Mouse (Mus musculus) left cerebral cortex, adult 2 months (tissue): Measurements from ENCODE around the gene Srrm4. TPM values are rescaled to one million over a fixed set of nuclear protein-coding genes. Genes with fewer than 3 reads are reported as not detected.
A peak's percentile ranks its signal among the peaks of the same experiment; 100 is the strongest.

Experiments used
- DNase-seq, 2 experiments: peaks; one replicate each; pipeline ENCODE4 v3.0.0; 2021 to 2022; ENCODE audit warnings: low spot score in 2 of 2, mixed read lengths in 1 of 2; ENCODE audit errors: extremely low spot score in 1 of 2
- H3K27ac ChIP-seq: fragments of 200-600 bp; 2 replicates; pipeline ENCODE4 v1.8.1; 2022
- H3K4me3 ChIP-seq: fragments of 200-600 bp; 2 replicates; pipeline ENCODE4 v1.8.1; 2022
- CTCF ChIP-seq: fragments of 200-600 bp; IDR thresholded peaks from 2 replicates; pipeline ENCODE4 v1.8.1; 2022; ENCODE audit warnings: antibody characterized with exemption, mild to moderate bottlenecking, moderate library complexity
- intact Hi-C: fragments of 180-260 bp; cut with DNase I; formaldehyde crosslinking; loops from one replicate; pipeline ENCODE4 v1.15.1; 2025
- total RNA-seq, 2 experiments: library from RNA; stranded (reverse); gene quantifications; 2 replicates each; pipeline ENCODE4 v1.2.3; 2021

The Srrm4 gene
- total RNA-seq, 2 experiments from 2014 or later: 28.8 to 30.7 TPM

DNA sequence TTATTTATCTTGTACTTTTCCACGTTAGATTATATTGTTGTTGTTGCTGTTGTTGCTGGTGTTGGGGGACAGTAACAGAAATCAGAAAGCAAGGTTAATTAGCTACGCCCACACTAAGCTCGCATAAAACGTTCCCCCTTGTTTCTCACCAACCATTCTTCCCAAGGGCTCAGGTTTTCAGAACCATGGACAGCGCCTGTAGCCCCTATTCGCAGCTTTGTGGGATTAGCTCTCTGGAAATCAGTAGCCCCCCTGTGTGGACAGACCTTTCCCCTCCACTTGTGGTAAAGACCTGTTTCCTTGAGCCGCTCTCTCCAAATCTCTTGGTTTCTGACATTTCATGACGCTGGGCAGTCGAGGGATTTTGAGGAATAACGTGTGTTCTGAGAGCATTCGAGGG, 45.9 kb downstream of the Srrm4 start:
- intact Hi-C loops: no loop called here
- TF ChIP-seq CTCF: no peak
- no peak overlapping the region for H3K27ac ChIP-seq

DNA sequence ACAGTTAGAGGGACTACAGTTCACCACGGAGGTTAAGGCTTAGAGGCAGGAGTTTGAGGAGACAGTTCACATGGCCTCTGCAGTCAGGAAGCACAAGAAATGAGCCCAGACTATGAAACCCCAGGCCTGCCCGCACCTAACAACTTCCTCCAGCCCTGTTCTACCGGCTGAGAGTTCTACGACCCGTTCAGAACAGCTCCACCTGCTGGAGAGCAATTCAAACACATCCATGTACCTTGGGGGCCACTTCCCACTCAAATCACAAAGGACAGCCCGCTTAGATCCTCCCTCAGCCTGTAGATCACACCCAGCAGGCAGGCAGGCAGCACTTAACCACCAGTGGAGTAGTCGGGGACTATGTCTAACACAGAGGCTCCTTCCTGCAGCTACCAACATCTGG, 49.3 kb downstream of the Srrm4 start:
- no peak for DNase-seq
- intact Hi-C loops: no loop called here
- no peak overlapping the region for H3K4me3 ChIP-seq
- H3K27ac ChIP-seq: no peak overlapping the region
- peak; percentile 46 for TF ChIP-seq CTCF

More for the DNA sequence above, 45.9 kb downstream of the Srrm4 start:
- no peak for DNase-seq
- H3K4me3 ChIP-seq: no peak overlapping the region

DNA sequence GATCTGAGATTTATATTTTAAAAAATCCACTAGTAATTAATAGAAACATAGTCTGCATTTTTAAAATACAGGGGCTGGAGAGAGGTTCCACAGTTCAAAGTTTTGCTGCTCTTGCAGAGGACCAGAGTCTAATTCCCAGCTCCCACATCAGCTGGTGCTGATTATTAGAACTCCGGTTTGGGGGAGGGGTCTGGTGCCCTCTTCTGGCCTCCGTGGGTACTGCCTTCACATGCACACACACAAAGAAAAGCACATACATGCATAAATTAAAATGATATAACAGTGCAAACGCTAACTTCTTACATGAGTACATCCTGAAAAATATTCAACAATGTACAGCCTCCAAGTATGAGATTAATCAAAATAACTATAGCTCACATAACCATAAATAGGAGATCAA, 50.5 kb downstream of the Srrm4 start:
- DNase-seq: no peak
- TF ChIP-seq CTCF: peak; percentile 46
- no peak overlapping the region for H3K27ac ChIP-seq
- H3K4me3 ChIP-seq: no peak overlapping the region
- intact Hi-C loops: no loop called here

DNA sequence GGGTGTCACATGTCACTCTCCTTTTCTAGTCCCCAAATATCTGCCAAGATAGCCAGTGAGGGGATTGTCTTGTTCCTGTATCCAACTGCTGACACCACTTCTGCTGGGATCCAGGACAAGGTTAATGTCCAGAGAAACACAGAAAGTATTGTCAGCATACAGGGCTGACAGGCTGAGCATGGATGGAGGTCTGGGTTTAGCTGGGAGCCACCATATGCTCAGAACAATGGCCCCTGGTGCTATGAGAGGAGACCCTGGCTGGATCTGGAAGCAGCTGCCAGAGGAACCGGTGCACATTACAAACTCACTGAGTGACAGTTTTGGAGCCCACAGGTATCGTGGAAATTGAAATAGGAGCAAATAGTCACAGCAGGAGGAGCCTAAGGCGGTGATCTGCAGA, 52.3 kb downstream of the Srrm4 start:
- intact Hi-C loops: no loop called here
- no peak for DNase-seq
- Histone ChIP-seq H3K4me3 (no peak overlapping the region), H3K27ac (no peak overlapping the region)
- no peak for TF ChIP-seq CTCF

DNA sequence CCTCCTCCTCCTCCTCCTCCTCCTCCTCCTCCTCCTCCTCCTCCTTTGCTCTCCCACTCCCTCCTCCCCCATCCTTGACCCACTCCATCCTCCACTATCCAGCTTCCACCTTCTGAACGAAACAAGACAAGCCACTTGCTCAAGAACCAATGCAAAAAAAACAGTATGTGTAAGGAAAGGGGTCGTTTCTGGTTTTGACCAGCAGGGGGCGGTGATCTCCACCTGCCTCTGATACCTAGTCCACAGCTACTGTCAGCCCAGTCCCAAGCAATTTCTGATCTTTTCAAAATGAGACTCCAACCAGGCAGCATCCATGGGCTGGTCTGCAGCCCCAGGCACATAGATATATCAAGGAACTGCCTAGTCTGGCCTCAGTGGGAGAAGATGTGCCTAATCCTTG, 53.1 kb downstream of the Srrm4 start:
- Histone ChIP-seq H3K27ac (no peak overlapping the region), H3K4me3 (no peak overlapping the region)
- peak; percentile 45 for TF ChIP-seq CTCF
- intact Hi-C loops: no loop called here
- DNase-seq: no peak

DNA sequence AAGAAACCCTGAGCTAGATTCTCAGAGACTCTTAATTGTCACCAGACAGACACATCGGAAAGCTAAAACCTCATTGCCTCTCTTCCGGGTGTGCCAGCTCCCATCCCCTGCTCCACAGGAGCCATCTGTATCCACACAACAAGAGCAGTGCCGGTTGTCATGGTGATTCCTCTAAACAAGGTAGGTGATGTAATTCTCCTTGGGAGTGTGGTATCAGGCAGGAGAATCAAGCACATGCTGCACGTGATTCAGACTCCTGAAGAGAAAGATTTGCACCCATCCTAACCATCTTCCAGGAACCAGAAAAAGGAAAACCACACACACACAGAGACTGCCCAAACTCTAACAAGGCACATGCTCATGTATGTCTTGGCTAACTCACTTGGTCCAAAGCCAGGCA, 65.3 kb downstream of the Srrm4 start:
- no peak for TF ChIP-seq CTCF
- DNase-seq: peak; percentile 47 to 67
- peak overlapping the region; percentile 89 for H3K27ac ChIP-seq
- intact Hi-C loops: loop anchor here (2.0 kb wide), 1 partner anchor 82 kb away; no protein-coding TSS in a partner anchor
- no peak overlapping the region for H3K4me3 ChIP-seq

DNA sequence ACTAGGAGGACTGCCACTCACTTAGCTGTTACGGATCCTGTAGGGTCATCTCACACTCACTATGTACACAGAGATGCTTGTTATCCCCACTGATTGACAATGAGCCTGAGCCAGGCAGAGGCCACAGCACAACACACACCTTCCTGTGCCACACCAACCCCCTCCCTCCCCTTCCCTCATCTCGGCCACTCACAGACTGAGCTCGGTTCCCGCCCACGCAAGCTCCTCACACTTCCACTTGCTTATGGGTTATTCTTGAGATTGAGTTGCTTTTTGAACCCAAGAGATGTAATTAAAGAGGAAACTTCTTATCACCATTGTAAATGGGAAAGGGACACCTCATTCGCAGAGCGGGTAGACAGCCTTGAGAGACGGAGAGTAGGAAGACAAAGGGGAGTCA, 66.3 kb downstream of the Srrm4 start:
- Histone ChIP-seq H3K27ac (peak overlapping the region; percentile 89), H3K4me3 (no peak overlapping the region)
- DNase-seq: no peak
- TF ChIP-seq CTCF: no peak
- intact Hi-C loops: no loop called here

DNA sequence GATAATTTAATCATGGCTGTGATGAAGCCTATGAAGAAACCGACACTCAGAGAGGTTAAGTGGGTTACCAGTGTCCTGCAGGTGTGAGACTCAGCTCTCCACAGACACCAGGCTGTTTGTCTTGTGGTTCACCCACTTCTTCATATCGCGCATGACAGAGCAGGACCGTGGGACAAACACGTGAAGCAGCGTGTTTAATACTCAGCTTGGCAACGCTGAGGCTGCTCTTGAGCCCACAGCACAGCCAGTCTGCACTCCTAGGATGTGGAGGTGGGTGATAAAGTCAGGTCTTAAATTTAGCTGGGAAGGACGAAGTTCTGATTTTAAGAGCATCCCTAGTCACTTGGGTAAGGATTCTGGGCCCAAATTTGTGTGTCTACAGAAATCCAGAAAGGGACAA, 68.1 kb downstream of the Srrm4 start:
- Histone ChIP-seq H3K27ac (peak overlapping the region; percentile 89), H3K4me3 (no peak overlapping the region)
- DNase-seq: peak; percentile 42 to 57
- no peak for TF ChIP-seq CTCF
- intact Hi-C loops: loop anchor here (2.0 to 5.0 kb wide), 2 partner anchors 33 to 69 kb away; partner anchors contain the start of gene Srrm4

DNA sequence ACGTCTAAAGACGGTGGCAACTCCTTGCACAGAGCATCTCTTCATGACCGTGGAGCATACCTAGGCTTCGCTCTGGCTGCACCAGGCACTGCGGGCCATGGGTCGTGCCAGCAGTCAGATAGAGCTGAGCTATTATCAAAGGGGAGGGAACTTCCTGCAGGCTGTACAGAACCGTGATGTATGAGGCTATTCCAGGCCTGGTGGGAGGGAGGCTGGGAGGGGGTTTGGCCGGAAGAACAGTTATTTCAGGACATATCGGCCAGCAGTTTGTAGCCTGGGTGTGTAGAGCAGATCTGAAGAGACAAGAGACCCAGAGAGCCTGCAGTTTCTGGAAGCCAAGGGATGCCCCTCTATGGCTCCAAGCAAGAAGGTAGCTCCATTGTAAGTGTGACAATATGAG, 68.5 kb downstream of the Srrm4 start:
- H3K27ac ChIP-seq: peak overlapping the region; percentile 89
- peak in 1 of 2 experiments; percentile 35 for DNase-seq
- no peak for TF ChIP-seq CTCF
- intact Hi-C loops: loop anchor here (2.0 to 5.0 kb wide), 2 partner anchors 32 to 69 kb away; partner anchors contain the start of gene Srrm4
- no peak overlapping the region for H3K4me3 ChIP-seq

DNA sequence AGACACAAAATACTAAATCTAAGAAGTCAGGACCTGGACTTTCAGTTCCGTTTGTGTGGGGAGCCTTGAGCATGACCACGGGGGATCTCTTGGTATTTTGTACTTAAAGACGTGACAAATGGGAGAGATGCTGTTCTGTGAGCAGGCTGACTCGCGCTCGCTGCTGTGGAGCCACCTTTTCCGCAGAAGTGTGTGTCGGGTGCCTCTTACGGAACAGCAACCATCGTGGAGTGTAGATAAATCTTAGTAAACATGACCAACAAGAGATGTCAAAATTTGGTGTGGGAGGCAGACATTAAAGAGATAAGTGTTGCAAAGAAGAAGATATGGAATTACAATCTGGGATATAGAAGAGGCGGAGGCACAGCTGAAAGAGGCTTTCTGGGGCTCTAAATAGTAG, 69.3 kb downstream of the Srrm4 start:
- H3K4me3 ChIP-seq: no peak overlapping the region
- intact Hi-C loops: loop anchor here (2.0 to 5.0 kb wide), 2 partner anchors 31 to 70 kb away; partner anchors contain the start of gene Srrm4
- DNase-seq: no peak
- peak overlapping the region; percentile 89 for H3K27ac ChIP-seq
- TF ChIP-seq CTCF: no peak

DNA sequence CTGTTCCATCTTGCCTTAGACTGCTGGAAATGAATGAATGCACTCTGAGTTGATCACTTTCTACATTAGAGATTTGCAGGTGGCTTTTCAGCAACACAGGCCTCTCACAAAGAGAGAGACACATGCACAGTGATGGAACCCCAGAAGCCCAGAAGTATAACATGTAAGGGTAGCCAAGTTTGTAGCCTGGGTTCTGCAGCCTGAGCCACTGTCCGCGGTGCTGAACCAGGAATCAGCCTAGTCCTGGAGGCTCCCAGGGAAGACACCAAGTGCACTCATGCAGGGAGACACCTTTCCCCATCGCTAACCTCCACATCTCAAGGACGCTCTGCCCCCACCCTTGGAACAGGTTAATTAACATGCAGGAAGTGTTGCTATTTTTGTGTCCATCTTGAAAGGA, 73.6 kb downstream of the Srrm4 start:
- no peak for TF ChIP-seq CTCF
- Histone ChIP-seq H3K4me3 (no peak overlapping the region), H3K27ac (no peak overlapping the region)
- no peak for DNase-seq
- intact Hi-C loops: no loop called here

DNA sequence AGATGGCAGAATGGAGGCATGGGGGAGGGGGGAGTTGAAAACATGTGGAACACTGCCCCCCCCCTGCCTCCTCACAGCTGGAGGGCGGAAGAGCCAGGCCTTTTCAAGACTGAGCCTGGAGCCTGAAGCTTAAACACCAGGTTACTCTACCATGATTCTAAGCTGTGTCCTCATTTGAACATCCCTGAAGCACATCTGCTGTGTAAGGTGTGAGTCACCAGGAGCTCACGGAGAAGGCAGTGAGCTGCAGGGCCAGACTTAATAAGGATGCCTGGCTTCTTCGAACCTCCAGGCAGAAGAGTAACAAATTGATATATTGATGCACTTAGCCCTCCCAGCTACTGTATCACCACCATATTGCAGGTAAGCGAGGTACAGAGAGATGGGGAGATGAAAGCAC, 79.5 kb downstream of the Srrm4 start:
- intact Hi-C loops: no loop called here
- no peak for DNase-seq

DNA sequence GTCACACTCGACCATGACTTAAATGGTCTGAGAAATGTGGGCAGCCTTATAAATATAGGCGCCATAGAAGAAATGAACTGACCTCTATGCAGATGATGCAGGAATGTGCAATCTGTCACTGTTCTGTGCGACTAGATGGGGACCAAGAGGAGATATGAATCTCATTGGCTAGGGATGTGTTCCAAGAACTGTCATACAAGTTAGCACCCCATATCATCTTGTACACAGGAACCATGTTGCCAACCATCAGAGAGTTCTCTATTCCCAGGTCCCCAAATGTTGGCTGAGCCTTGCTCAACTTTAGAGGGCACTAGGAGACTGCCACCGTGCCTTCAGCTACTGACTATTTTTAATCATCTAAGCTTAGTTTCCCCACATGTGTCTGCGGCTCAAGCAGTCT, 81.4 kb downstream of the Srrm4 start:
- no peak for TF ChIP-seq CTCF
- no peak for DNase-seq
- Histone ChIP-seq H3K27ac (no peak overlapping the region), H3K4me3 (no peak overlapping the region)
- intact Hi-C loops: no loop called here

More for the DNA sequence above, 79.5 kb downstream of the Srrm4 start:
- H3K4me3 ChIP-seq: no peak overlapping the region
- no peak for TF ChIP-seq CTCF
- peak overlapping the region; percentile 57 for H3K27ac ChIP-seq

DNA sequence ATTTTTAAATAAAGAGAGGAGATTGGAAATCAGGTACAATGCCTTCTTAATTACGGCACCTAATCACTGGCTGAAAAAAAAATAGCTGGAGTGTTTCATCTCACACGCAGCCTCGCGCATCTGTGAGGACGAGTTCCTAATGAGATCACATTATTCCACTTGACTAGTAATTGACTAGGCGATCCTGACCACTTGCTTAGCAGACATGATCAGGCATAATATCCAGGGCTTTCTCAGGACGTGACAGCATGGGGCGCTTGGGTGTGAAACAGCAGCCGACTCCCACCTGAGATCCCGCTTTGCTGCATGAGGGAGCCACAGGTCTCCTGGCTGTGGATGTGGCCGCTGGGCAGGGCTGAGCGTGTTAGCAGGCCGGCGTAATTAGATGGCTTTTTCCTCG, 90.3 kb downstream of the Srrm4 start:
- Histone ChIP-seq H3K27ac (no peak overlapping the region), H3K4me3 (no peak overlapping the region)
- intact Hi-C loops: no loop called here
- no peak for DNase-seq
- no peak for TF ChIP-seq CTCF
